Mouse (Mus musculus) cortical plate, adult 2 months (tissue): Measurements from ENCODE around the gene Erc2. TPM values are rescaled to one million over a fixed set of nuclear protein-coding genes. Genes with fewer than 3 reads are reported as not detected.
A peak's percentile ranks its signal among the peaks of the same experiment; 100 is the strongest.

ENCODE experiments used
- H3K27ac ChIP-seq: fragments of 200-500 bp; 2 replicates; pipeline ENCODE4 v1.5.1; 2012; ENCODE audit warnings: low read length, control low read depth, inconsistent platforms; ENCODE audit not compliant: insufficient read depth
- H3K4me1 ChIP-seq: fragments of 200-500 bp; 2 replicates; pipeline ENCODE4 v1.6.1; 2011; ENCODE audit warnings: low read length; ENCODE audit not compliant: control insufficient read depth, insufficient read depth
- H3K4me3 ChIP-seq: fragments of 200-500 bp; 2 replicates; pipeline ENCODE4 v1.5.1; 2011; ENCODE audit warnings: mild to moderate bottlenecking, low read length, control low read depth; ENCODE audit not compliant: insufficient read depth
- CTCF ChIP-seq: fragments of 200-500 bp; IDR thresholded peaks from 2 replicates; pipeline ENCODE4 v1.5.1; 2011; ENCODE audit warnings: mild to moderate bottlenecking, control low read depth, low read length; ENCODE audit not compliant: insufficient read depth; ENCODE audit errors: extremely low read depth
- POLR2A ChIP-seq: fragments of 200-500 bp; IDR thresholded peaks from 2 replicates; pipeline ENCODE4 v1.6.1; 2011; ENCODE audit warnings: mild to moderate bottlenecking, low read length, control low read depth; ENCODE audit not compliant: insufficient read depth; ENCODE audit errors: extremely low read depth
- polyA plus RNA-seq: library from polyadenylated mRNA; depleted of rRNA; stranded (reverse); fragments of >200 nt; gene quantifications from 2 replicates; pipeline ENCODE4 v1.2.3, GENCODE M21; 2012

Erc2 gene
- polyA plus RNA-seq, 1 experiment = 77.8 TPM

DNA sequence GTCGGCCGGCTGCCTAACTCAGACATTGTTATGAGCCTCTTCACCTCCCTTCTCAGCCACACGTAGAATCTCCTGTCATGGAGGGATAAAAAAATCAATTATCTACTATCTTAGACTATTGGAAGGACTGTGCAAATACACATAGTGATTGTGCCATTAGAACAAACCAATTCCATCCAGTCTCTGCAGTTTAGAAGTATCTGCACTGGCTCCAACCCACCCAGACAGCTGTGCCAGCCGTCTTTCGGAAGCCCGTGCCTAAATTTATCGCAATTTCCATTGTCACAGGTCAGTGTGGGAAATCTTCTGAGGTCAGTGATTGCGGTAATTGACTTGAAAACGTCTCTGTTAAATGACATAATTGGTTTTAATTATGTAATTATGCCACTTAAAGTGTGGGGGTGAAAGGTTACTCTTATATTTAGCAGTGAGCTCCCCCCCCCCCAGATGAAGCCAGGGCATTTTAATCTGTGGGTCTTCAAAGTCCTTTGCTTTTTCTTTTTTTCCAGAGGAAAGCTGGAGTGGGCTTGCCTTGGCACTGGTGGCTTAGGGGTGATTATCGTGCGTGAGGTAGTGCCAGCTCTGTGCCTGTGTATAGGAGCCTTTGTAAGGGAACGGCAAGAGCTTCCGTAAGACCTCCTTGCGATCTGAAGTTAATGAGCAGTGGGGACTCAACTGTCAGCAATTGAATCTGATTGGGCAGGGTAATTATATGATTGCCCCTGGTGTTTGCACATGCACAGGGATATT is 759.7 kb downstream of the Erc2 start:
- no peak for TF ChIP-seq CTCF
- TF ChIP-seq POLR2A = no peak
- Histone ChIP-seq H3K4me3 (no peak overlapping the region), H3K27ac (no peak overlapping the region), H3K4me1 (no peaks in the 10 kb centered on the region; the same call in none of the 2 replicates)

DNA sequence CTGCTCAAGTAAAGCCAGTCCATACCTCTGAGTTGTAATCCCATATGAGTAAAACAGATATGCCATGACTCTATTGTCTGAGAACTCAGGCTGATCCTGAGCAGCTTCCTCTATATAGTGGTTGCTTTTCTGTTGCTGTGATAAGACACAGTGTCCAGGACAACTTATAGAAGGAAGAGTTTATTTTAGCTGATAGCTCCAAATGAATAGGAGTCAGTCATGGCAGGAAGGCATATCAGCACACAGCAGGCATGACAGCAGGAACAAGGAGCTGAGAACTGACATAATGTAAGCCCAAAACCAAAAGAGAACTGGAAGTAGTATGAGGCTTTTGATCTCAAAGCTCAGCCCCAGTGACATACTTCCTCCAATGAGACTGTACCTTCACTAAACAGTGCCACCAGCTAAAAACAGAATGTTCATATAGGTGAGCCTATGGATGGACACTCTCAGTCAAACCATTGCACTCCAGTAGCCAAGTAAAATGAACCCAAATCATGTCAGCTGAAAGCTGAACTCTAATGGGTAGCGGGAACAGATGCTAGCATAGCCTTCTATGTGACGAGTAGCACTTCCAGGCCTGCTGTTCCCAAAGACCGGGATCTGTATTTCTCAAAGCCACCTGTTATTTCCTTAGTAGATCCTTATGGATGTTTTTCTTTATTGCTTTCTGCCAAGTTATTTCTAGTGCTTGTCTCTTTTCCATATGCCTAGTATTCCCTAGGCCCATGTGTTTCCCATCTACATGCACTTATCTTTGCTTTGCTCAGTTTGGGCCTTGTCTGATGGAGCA is 764.8 kb downstream of the Erc2 start:
- peaks cover 1% of the 10 kb centered on the region; the same call in 1 of the 2 replicates for H3K4me1 ChIP-seq
- no peak overlapping the region for H3K4me3 ChIP-seq
- TF ChIP-seq CTCF = no peak
- TF ChIP-seq POLR2A = no peak
- peak overlapping the region; percentile 35; the same call in 1 of the 2 replicates for H3K27ac ChIP-seq

DNA sequence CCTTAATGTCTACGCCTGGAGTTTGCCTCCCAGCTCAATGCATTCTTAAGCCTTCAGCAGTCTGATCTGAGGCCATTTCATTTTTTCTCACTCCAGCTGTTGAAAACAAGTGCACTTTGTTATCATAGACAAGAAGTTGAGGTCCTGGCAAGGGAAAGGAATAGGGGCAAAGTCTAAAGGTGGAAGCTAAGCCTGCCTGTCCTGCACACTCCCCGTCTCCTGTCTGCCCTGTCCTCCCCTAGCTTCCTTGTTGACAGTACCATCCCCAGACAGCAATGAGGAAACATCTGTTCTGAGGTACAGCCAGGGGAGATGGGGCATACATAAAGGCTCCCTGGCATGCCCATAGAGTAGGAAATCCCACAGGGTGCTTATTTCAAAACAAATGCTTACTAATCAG is 776.7 kb downstream of the Erc2 start:
- H3K4me1 ChIP-seq = no peaks in the 10 kb centered on the region
- TF ChIP-seq POLR2A (no peak), CTCF (no peak)
- H3K4me3 ChIP-seq = no peak overlapping the region
- H3K27ac ChIP-seq = no peak overlapping the region

DNA sequence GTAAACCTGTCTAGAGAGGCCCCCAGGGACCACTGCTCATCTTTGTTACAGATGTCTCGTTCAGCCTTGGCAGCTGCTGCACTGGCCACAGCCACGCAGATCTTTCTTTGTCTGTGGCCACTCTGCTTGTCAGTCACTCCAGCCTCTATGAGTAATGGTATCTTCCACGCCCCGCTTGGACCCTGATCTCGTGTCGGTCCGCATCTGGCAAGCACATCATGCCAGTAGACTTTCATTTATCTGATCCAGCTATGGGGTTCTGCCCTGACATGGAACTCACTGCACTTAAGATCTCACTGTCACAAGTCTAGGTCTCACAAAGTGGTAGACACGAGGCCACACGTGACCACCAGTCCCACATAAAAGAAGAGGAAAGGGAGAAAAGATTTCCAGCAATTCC is 777.7 kb downstream of the Erc2 start:
- Histone ChIP-seq H3K4me3 (no peak overlapping the region), H3K4me1 (no peaks in the 10 kb centered on the region), H3K27ac (no peak overlapping the region)
- TF ChIP-seq CTCF = no peak
- TF ChIP-seq POLR2A = no peak

DNA sequence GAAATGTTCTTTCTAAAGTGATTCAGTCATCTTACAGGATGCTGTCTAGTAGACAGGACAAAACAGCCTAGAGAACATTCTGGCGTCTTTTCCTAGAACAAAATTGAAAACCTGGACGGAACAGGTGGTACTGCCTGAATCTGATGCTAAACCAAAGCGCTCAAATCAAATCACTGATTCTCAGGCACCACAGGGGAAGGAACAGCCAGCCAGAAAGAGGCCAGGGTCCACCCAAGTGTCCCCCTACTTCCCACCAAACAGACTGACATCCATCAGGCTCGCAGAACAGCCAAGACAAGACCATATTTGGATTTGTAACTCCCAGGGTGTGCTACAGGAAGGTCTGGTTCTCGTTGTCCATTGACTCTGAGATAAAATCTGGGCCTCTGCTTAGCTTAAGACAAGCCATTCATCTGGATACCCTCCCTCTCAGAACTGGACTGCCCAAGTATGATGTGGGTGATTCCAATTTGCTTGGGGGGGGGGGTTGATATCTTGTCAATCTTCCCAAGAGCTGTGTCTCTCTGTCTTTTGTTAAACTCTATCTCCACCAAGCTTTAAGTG is 783.1 kb downstream of the Erc2 start:
- Histone ChIP-seq H3K4me3 (no peak overlapping the region), H3K27ac (no peak overlapping the region), H3K4me1 (no peaks in the 10 kb centered on the region; the same call in 1 of the 2 replicates)
- TF ChIP-seq CTCF = no peak
- TF ChIP-seq POLR2A = no peak

DNA sequence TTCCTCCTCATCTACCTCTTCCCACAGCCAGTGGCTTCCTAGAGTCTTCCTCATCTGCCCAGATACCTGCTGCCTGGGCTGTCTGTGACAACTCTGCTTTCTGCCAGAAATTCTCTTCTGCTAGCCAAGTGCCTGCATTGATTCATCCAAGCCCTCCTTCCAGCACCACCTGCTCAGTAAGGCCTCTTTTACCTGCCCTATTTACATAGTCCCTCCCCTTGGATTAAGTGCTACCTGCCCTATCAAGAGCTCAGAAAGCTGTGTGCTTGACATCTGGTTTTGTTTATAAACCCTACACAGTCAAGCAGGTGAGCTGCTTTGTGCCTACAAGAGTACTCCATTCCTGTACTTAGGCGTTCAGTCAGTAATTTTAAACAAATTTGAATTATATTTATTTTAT is 787.2 kb downstream of the Erc2 start:
- Histone ChIP-seq H3K27ac (no peak overlapping the region), H3K4me1 (peaks cover 4% of the 10 kb centered on the region), H3K4me3 (no peak overlapping the region)
- TF ChIP-seq CTCF = no peak
- TF ChIP-seq POLR2A = no peak

DNA sequence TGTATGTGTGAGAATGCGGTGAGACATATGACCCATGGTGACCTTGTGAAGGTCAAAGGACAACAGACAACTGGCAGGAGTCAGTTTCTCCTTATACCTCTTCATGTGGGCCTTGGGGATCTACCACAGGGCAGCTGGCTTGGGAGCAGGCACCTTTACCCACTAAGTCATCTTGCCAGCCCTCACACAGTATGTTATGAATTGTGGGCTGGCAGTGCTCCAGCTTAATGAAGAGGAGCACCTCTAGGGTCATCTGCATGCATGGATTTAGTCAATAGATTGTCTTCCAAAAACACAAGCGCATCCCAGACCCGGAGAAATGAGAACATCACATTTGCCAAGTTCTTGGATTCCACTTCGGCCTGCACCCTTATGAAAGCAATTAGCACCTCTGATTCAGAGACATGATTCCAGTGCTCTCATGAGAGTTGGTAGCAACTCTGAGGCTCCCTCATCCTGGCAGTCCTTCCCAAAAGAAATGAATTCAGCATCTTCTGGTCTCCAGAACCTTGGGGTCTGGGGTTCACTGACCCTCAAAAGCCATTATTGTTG is 787.6 kb downstream of the Erc2 start:
- TF ChIP-seq POLR2A (no peak), CTCF (no peak)
- H3K4me3 ChIP-seq = no peak overlapping the region
- peaks cover 4% of the 10 kb centered on the region for H3K4me1 ChIP-seq
- H3K27ac ChIP-seq = 0 out of 2 replicates have a peak overlapping the region, but pooled peaks have one; percentile 35

DNA sequence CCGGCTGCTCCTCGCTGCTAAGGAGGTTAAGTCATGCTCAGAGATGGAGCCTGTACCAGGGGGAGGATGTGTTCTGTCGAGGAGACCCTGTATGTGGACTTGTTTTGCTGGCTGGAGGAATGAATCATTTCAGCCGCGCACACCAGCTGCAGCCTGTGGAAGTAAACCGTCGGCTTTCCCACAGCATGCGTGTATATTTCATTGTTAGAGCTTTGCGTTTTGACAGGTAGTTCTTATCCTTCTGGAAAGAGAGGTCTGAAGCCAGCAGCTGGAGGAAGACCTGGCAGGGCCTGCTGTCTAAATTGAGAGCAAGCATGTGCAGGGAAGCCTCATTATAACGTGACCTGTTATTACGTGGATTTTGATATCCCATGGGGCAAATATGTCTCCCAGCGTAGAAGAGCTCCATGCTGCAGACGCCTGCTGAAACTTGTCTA is 788.6 kb downstream of the Erc2 start:
- no peak overlapping the region for H3K4me3 ChIP-seq
- peaks cover 4% of the 10 kb centered on the region for H3K4me1 ChIP-seq
- TF ChIP-seq POLR2A (no peak), CTCF (no peak)
- H3K27ac ChIP-seq = no peak overlapping the region

DNA sequence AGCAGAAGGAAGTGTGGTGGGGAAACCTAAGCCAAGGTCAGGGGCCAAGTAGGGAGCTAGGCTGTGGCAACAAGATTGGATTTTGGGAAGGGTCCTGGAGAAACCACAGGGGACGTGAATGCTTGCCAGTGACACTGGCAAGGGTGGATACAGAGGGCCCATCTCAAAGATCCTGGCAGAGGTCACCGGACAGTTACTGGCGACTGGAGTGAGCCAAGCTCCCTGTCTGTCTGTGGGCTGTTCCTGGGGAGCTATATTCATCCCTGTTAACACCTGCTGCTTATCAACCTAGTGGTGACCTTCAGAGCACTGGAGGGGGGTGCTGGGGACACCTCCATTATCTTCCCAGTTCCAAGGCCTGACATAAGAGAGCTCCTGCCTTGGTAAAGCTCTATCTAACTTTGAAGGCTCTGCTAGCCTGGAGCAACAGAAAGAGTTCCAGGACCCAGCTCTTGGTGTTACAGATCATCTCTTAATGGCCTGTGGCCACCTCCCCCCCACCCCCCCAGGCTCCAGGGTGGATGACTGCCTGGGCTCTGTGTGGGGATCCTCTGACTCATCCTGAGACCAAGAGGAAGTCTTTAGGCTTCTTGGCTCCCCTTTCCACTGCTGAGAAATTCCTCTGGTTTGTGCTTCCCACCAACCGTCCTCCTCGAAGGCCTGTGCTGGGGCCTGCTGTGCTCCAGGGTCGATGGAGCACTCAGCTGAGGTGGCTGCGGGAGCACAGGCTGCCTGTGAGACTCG is 790.2 kb downstream of the Erc2 start:
- TF ChIP-seq CTCF (no peak), POLR2A (no peak)
- H3K27ac ChIP-seq = no peak overlapping the region
- peaks cover 4% of the 10 kb centered on the region for H3K4me1 ChIP-seq
- no peak overlapping the region for H3K4me3 ChIP-seq

DNA sequence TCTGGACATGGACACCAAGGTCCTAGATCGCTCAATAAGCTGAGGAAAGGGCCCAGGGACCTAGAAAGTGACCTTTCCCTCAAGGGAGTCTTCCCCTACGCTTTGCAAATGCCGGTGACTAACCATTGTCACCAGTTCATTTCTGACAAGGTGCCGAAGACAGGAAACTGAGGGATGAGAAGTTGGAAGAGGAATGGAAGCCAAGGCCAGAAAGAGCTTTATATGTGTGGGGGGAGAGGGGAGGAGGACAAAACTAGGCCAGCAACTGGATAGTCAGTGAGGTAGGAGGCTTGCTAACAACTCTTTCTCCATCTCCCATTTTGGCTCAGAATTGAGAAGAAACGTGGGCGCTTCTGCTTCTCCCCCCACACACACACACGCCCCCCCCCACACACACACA is 791.3 kb downstream of the Erc2 start:
- TF ChIP-seq CTCF = no peak
- no peak for TF ChIP-seq POLR2A
- Histone ChIP-seq H3K4me1 (peaks cover 4% of the 10 kb centered on the region), H3K27ac (peak overlapping the region; percentile 55; the same call in 1 of the 2 replicates), H3K4me3 (no peak overlapping the region)
